Mouse (Mus musculus) stomach, embryonic 14.5 days (tissue): Measurements from ENCODE around the gene 9130230L23Rik. TPM values are rescaled to one million over a fixed set of nuclear protein-coding genes. Genes with fewer than 3 reads are reported as not detected.

Experiments
- ATAC-seq: fragments of 200-750 bp; cut with Nextera tagmentation; 2 replicates; pipeline ENCODE4 v1.8.0; 2017; ENCODE audit warnings: low read depth, moderate TSS enrichment; ENCODE audit not compliant: insufficient number of reproducible peaks, insufficient read depth, low FRiP score
- H3K27ac ChIP-seq: fragments of 300-500 bp; sonication (generic); 2 replicates; pipeline ENCODE4 v1.5.1; 2014; ENCODE audit warnings: mild to moderate bottlenecking, low read length, moderate library complexity, mixed read lengths
- H3K27me3 ChIP-seq: fragments of 300-500 bp; sonication (generic); 2 replicates; pipeline ENCODE4 v1.6.1; 2014; ENCODE audit warnings: low read length, control low read depth, mixed read lengths; ENCODE audit not compliant: control insufficient read depth, insufficient read depth
- H3K36me3 ChIP-seq: fragments of 300-500 bp; sonication (generic); 2 replicates; pipeline ENCODE4 v1.6.1; 2014; ENCODE audit warnings: mild to moderate bottlenecking, control low read depth, low read length, moderate library complexity, mixed read lengths; ENCODE audit not compliant: control insufficient read depth, insufficient read depth
- H3K4me1 ChIP-seq: fragments of 300-500 bp; sonication (generic); 2 replicates; pipeline ENCODE4 v1.6.1; 2014; ENCODE audit warnings: low read length, control low read depth, mixed read lengths; ENCODE audit not compliant: control insufficient read depth, insufficient read depth
- H3K4me2 ChIP-seq: fragments of 300-500 bp; sonication (generic); replicated peaks from 2 replicates; pipeline ENCODE4 v1.6.1; 2014; ENCODE audit warnings: low read depth, low read length, control low read depth
- H3K4me3 ChIP-seq: fragments of 300-500 bp; sonication (generic); 2 replicates; pipeline ENCODE4 v1.5.1; 2014; ENCODE audit warnings: low read depth, low read length, control low read depth
- H3K9ac ChIP-seq: fragments of 300-500 bp; sonication (generic); replicated peaks from 2 replicates; pipeline ENCODE4 v1.6.1; 2014; ENCODE audit warnings: low read depth, mild to moderate bottlenecking, control low read depth, low read length, moderate library complexity, mixed read lengths
- H3K9me3 ChIP-seq: fragments of 300-500 bp; sonication (generic); 2 replicates; pipeline ENCODE4 v1.6.1; 2016; ENCODE audit warnings: low read depth, low read length, control low read depth; ENCODE audit not compliant: control insufficient read depth
- WGBS: fragments of 180-500 bp; shearing (Covaris S2); extraction: QIAGEN DNeasy Blood & Tissue Kit; methylation state at CpG from one replicate; pipeline ENCODE4 v1.1.7; 2014; 5-methylcytosine and 5-hydroxymethylcytosine counted together
- polyA plus RNA-seq: library from polyadenylated mRNA; unstranded; fragments of >200 nt; fragmentation: Nextera tagmentation; extraction: Ambion mirVana; gene quantifications from 2 replicates; pipeline ENCODE4 v1.2.1, GENCODE M21; 2014

The 9130230L23Rik gene
- polyA plus RNA-seq, 1 experiment from 2014 or later = 3.0 TPM

GRCm38 (mm10) chr5:66037066-66037465 lies 33.0 kb upstream of the 9130230L23Rik start:
- peaks cover 27% of the 10 kb centered on the region for H3K4me1 ChIP-seq
- no peak overlapping the region for H3K4me2 ChIP-seq
- no peak overlapping the region for H3K4me3 ChIP-seq
- no peaks in the 10 kb centered on the region for H3K27me3 ChIP-seq
- 65% methylated on average over 6 of the region's 6 CpGs for WGBS
- no peaks in the 10 kb centered on the region; the same call in 1 of the 2 replicates for H3K36me3 ChIP-seq
- H3K27ac ChIP-seq = no peak overlapping the region; the same call in 1 of the 2 replicates
- no peak; the same call in 1 of the 2 replicates for ATAC-seq
- H3K9ac ChIP-seq = no peak overlapping the region
- no peaks in the 10 kb centered on the region for H3K9me3 ChIP-seq

DNA sequence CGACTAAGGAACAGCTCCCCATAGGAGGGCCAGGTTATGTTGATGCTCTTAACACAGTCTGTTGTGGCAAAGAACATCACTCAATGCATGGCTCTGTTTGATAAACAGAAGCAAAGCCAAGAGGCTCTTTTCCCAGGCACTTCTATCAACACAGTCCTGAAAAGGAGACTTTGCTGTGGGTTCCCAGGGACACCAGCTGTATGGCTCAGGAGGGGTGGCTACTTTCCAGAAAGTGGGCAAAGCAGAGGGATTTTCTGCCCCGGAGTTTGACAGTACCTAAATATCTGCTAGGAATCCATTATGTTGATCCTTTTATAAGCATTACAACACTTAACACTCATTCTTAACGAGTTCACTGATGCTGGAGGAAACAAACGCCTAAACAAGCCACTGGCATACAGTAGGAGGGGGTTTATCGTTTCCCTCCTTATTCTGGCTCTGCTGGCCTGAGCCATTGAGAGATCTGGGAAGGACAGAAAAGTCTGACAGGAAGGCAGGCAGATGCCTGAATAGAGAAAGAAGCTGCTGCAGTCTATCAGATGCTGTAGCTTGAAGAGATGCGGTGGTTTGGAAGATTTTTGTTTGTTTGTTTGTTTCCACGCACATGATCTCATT lies 32.5 kb upstream of the 9130230L23Rik start:
- H3K27ac ChIP-seq = peak overlapping the region; percentile 55; the same call in 1 of the 2 replicates
- no peak overlapping the region for H3K4me3 ChIP-seq
- H3K36me3 ChIP-seq = no peaks in the 10 kb centered on the region; the same call in 1 of the 2 replicates

GRCm38 (mm10) chr5:66034375-66035195 lies 30.5 kb upstream of the 9130230L23Rik start:
- no peak overlapping the region for H3K27ac ChIP-seq

More for the DNA sequence above, 32.5 kb upstream of the 9130230L23Rik start:
- ATAC-seq = no peak
- no peaks in the 10 kb centered on the region for H3K27me3 ChIP-seq
- 32% methylated on average over 7 of the region's 7 CpGs for WGBS
- H3K4me1 ChIP-seq = peaks cover 27% of the 10 kb centered on the region
- no peak overlapping the region for H3K4me2 ChIP-seq
- H3K9me3 ChIP-seq = no peaks in the 10 kb centered on the region
- H3K9ac ChIP-seq = no peak overlapping the region

GRCm38 (mm10) chr5:66032826-66033225 lies 28.7 kb upstream of the 9130230L23Rik start:
- no peak for ATAC-seq
- Histone ChIP-seq H3K4me1 (peaks cover 27% of the 10 kb centered on the region), H3K4me3 (no peak overlapping the region), H3K27me3 (no peaks in the 10 kb centered on the region), H3K27ac (no peak overlapping the region), H3K36me3 (no peaks in the 10 kb centered on the region; the same call in 1 of the 2 replicates), H3K4me2 (no peak overlapping the region), H3K9ac (no peak overlapping the region), H3K9me3 (no peaks in the 10 kb centered on the region)
- WGBS = 100% methylated on average over 1 of the region's 1 CpGs

More at GRCm38 (mm10) chr5:66034375-66035195, 30.5 kb upstream of the 9130230L23Rik start:
- Histone ChIP-seq H3K4me3 (no peak overlapping the region), H3K4me2 (no peak overlapping the region), H3K4me1 (peaks cover 27% of the 10 kb centered on the region), H3K27me3 (no peaks in the 10 kb centered on the region), H3K9ac (no peak overlapping the region), H3K36me3 (no peaks in the 10 kb centered on the region; the same call in 1 of the 2 replicates), H3K9me3 (no peaks in the 10 kb centered on the region)
- 51% methylated on average over 14 of the region's 14 CpGs for WGBS
- no peak for ATAC-seq

DNA sequence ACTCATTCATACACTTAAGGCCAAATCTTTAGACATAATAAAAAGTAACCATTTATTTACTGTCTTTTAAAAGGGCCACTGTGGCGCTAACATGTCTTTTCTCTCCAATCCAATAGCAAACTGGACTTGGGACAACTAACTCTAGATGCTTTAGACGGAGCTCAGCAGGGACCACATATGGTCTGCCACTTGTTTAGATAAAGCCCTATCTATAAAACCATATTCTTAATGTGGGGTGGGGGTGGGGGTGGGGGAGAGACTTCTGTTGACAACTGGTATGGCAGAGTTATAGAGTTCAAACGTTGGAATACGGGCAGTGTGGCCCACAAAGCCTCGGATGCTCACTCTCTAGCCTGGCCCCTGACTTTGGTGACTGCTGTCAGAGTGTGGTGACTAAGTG lies 27.6 kb upstream of the 9130230L23Rik start:
- H3K4me3 ChIP-seq = no peak overlapping the region
- WGBS = 77% methylated on average over 5 of the region's 5 CpGs
- ATAC-seq = no peak
- H3K4me2 ChIP-seq = no peak overlapping the region
- H3K27me3 ChIP-seq = no peaks in the 10 kb centered on the region
- H3K27ac ChIP-seq = no peak overlapping the region
- H3K9ac ChIP-seq = no peak overlapping the region
- H3K9me3 ChIP-seq = no peaks in the 10 kb centered on the region; the same call in 1 of the 2 replicates
- no peaks in the 10 kb centered on the region; the same call in 1 of the 2 replicates for H3K36me3 ChIP-seq
- peaks cover 17% of the 10 kb centered on the region for H3K4me1 ChIP-seq

DNA sequence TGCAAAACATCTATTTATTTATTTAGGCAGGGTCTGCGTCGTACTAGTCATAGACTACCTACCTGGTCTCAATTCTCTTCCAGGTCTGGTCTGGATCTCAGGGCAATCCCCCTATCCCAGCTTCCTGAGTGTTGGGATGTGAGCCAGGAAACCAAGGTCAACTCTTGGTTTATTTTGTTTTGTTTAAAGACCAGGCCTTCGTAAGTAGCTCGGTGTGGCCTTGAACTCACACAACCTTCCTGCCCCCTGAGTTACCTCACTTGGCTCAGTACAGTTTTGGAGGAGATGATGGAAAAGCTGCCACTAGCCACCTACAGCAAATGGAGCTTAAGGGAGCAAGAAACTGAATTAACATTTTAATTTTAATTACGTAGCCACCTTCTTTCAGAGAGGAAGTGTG lies 24.1 kb upstream of the 9130230L23Rik start:
- H3K4me1 ChIP-seq = no peaks in the 10 kb centered on the region
- no peak overlapping the region for H3K9ac ChIP-seq
- no peak for ATAC-seq
- 80% methylated on average over 5 of the region's 5 CpGs for WGBS
- H3K4me3 ChIP-seq = no peak overlapping the region
- no peak overlapping the region for H3K4me2 ChIP-seq
- peaks cover 6% of the 10 kb centered on the region; the same call in 1 of the 2 replicates for H3K36me3 ChIP-seq
- H3K27ac ChIP-seq = no peak overlapping the region
- H3K27me3 ChIP-seq = no peaks in the 10 kb centered on the region
- H3K9me3 ChIP-seq = peaks cover 5% of the 10 kb centered on the region; the same call in 1 of the 2 replicates

DNA sequence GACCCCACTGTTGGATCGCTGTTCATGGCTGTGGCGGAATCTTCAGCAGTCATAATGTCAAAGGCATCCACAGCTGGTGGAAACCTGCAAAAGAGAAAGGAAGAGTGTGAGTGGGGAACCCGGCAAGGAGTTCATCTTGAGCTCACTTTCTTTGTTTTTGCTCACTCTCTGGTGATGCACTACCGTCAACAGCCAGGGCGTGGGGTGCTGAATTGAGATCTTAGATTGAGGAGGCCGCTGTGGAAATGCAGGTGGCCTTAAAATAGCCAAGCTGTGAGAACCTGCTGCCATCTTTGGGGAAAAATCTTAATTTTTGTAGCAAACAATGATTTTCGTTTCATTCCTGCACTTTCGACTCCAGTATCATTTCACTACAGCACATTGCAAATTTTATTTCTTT lies 23.1 kb upstream of the 9130230L23Rik start:
- no peak for ATAC-seq
- Histone ChIP-seq H3K4me1 (no peaks in the 10 kb centered on the region), H3K9ac (no peak overlapping the region), H3K36me3 (peaks cover 6% of the 10 kb centered on the region; the same call in 1 of the 2 replicates), H3K9me3 (peaks cover 5% of the 10 kb centered on the region; the same call in 1 of the 2 replicates), H3K27ac (no peak overlapping the region), H3K4me3 (no peak overlapping the region), H3K27me3 (no peaks in the 10 kb centered on the region), H3K4me2 (no peak overlapping the region)
- WGBS = 97% methylated on average over 8 of the region's 8 CpGs

DNA sequence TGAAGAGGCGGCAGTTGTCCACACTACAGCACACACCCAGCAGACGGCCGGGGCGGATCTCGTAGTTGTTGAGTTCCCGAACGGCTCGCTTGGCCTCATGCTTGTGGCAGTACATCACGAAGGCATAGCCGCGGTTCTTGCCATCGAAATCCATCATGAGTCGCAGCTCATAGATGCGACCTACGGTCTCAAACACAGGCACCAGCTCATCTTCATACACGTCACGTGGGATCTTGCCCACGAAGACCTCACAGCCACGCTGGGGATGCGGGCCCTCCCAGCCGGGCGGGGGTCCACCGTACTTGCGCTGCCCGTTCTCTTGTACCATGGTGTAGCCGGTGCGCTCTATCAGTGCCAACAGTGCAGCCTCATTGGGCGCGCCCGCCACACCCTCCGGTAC lies 22.7 kb upstream of the 9130230L23Rik start:
- ATAC-seq = no peak
- no peak overlapping the region for H3K4me2 ChIP-seq
- no peak overlapping the region for H3K4me3 ChIP-seq
- no peak overlapping the region for H3K27ac ChIP-seq
- no peaks in the 10 kb centered on the region for H3K4me1 ChIP-seq
- peaks cover 6% of the 10 kb centered on the region; the same call in 1 of the 2 replicates for H3K36me3 ChIP-seq
- WGBS = 98% methylated on average over 31 of the region's 31 CpGs
- H3K9me3 ChIP-seq = peaks cover 5% of the 10 kb centered on the region; the same call in 1 of the 2 replicates
- no peaks in the 10 kb centered on the region for H3K27me3 ChIP-seq
- H3K9ac ChIP-seq = no peak overlapping the region
